Mouse (Mus musculus) midbrain, embryonic 13.5 days (tissue): ENCODE data around the gene Tuba1b. TPM values are rescaled to one million over a fixed set of nuclear protein-coding genes. Genes with fewer than 3 reads are reported as not detected.

Experiments used
- ATAC-seq: fragments of 200-750 bp; cut with Nextera tagmentation; 2 replicates; pipeline ENCODE4 v1.8.0; 2017; ENCODE audit warnings: mild to moderate bottlenecking, moderate TSS enrichment, moderate library complexity
- H3K27ac ChIP-seq: fragments of 300-500 bp; sonication (generic); 2 replicates; pipeline ENCODE4 v1.5.1; 2015; ENCODE audit warnings: inconsistent platforms, mild to moderate bottlenecking, moderate library complexity
- H3K27me3 ChIP-seq: fragments of 300-500 bp; sonication (generic); 2 replicates; pipeline ENCODE4 v1.6.1; 2015; ENCODE audit warnings: mild to moderate bottlenecking, inconsistent platforms
- H3K36me3 ChIP-seq: fragments of 300-500 bp; sonication (generic); 2 replicates; pipeline ENCODE4 v1.6.1; 2015; ENCODE audit warnings: mild to moderate bottlenecking, inconsistent platforms
- H3K4me1 ChIP-seq: fragments of 300-500 bp; sonication (generic); replicated peaks from 2 replicates; pipeline ENCODE4 v1.6.1; 2015; ENCODE audit warnings: inconsistent platforms
- H3K4me2 ChIP-seq: fragments of 300-500 bp; sonication (generic); replicated peaks from 2 replicates; pipeline ENCODE4 v1.6.1; 2015; ENCODE audit warnings: moderate library complexity, mild to moderate bottlenecking, inconsistent platforms
- H3K4me3 ChIP-seq: fragments of 300-500 bp; sonication (generic); replicated peaks from 2 replicates; pipeline ENCODE4 v1.5.1; 2015; ENCODE audit warnings: mild to moderate bottlenecking, inconsistent platforms
- H3K9ac ChIP-seq: fragments of 300-500 bp; sonication (generic); replicated peaks from 2 replicates; pipeline ENCODE4 v1.6.1; 2015; ENCODE audit warnings: mild to moderate bottlenecking, inconsistent platforms
- H3K9me3 ChIP-seq: fragments of 300-500 bp; sonication (generic); 2 replicates; pipeline ENCODE4 v1.6.1; 2016; ENCODE audit warnings: mild to moderate bottlenecking, inconsistent platforms
- WGBS: fragments of 180-500 bp; shearing (Covaris S2); methylation state at CpG from one replicate; pipeline ENCODE4 v1.1.7; 2015; 5-methylcytosine and 5-hydroxymethylcytosine counted together
- polyA plus RNA-seq: library from polyadenylated mRNA; unstranded; fragments of >200 nt; fragmentation: Nextera tagmentation; extraction: Ambion mirVana; gene quantifications from 2 replicates; pipeline ENCODE4 v1.2.1, GENCODE M21; 2015

Tuba1b gene
- polyA plus RNA-seq, 1 experiment from 2014 or later: 1,231 TPM

DNA sequence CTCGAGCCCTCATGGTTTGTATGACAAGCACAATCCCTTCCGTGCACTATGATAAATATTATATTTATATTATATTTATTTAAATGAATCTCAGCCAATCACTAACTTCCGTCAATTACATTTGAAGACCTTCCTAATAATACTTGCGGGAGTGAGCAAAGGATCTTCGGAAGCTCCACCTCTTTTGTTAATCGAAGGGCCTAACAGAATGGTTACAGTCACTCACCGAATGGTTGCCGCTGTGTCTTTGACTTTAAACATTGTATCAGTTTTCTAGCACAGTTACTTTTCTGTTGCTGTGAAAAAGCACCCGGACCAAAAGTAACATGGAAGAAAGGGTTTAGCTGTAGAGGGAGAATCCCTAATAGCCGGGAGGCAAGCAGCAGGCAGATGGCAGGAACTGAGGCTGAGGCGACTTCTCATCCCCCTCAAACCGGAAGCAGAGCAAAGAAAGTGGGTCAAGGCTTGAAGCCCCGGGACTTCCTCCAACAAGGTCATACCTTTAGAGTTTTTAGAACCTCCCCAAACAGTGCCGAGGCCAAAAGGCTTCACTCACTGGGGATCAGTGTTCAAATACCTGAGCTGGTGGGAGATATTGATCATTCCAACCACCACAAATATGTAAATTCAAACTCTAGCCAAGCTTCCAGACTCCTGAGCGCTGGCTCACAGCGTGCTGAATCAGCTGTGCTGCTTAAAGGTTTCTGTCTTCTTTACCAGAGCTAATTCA is 35.2 kb upstream of the Tuba1b start:
- peak overlapping the region; percentile 12 for H3K4me3 ChIP-seq
- H3K4me2 ChIP-seq: peak overlapping the region; percentile 58
- WGBS: 1% methylated on average over 16 of the region's 16 CpGs
- peak overlapping the region; percentile 99 for H3K27ac ChIP-seq
- peaks cover 69% of the 10 kb centered on the region for H3K4me1 ChIP-seq
- no peaks in the 10 kb centered on the region for H3K9me3 ChIP-seq
- H3K36me3 ChIP-seq: no peaks in the 10 kb centered on the region
- ATAC-seq: no peak
- H3K27me3 ChIP-seq: no peaks in the 10 kb centered on the region
- peak overlapping the region; percentile 72 for H3K9ac ChIP-seq

DNA sequence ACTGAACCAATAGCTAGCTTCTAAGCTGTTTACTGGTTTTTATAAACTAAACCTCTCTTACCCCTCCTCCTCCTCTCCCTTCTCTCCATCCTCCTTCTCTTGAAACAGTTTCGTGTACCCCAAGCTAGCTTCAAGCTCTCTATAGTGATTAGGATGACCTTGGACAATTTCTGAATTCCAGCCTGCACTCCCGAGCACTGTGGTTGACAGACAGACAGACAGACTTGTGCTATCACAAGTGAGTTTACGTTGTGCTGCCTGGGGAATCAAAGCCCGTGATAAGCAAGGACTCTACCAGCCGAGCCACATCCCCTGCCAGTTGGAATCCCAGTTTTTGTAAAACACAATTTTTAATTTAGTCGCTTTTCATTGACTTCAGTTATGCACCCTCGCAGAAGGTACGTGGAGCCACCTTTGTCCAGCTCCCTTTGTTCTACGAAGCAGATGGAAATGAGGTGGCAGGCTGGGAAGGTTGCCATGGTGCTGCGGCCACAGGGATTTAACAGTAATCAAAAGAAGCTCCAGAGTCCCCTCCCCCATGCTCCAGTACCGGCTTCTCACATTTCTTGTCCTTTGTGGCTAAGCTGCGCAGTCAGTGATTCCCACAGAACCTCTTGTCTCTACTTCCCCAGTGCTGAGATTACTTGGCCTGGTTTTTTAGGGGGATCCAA is 34.5 kb upstream of the Tuba1b start:
- ATAC-seq: peak; percentile 88
- peak overlapping the region; percentile 99 for H3K27ac ChIP-seq
- H3K9ac ChIP-seq: peak overlapping the region; percentile 72
- peaks cover 69% of the 10 kb centered on the region for H3K4me1 ChIP-seq
- H3K36me3 ChIP-seq: no peaks in the 10 kb centered on the region
- WGBS: 2% methylated on average over 12 of the region's 12 CpGs
- peak overlapping the region; percentile 12 for H3K4me3 ChIP-seq
- H3K4me2 ChIP-seq: peak overlapping the region; percentile 58
- no peaks in the 10 kb centered on the region for H3K27me3 ChIP-seq
- H3K9me3 ChIP-seq: peaks cover 2% of the 10 kb centered on the region

DNA sequence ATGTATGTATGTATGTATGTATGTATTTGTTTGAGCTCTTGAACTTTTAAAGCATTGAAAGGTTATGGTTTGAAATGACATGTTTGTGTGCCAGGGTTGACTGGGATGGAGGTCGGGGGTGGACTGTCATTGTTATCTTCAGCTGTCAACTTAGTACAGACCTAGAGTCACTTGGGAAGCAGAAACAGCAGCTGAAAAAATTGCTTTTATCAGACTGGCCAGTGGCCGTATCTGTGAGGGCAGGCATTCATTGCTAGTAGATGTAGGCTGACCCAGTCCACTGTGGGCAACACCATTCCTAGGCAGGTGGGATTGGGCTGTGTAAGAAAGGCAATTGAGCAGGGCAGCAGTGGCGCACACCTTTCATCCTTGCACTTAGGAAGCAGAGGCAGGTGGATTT is 25.2 kb upstream of the Tuba1b start:
- H3K4me3 ChIP-seq: no peak overlapping the region
- no peak overlapping the region for H3K9ac ChIP-seq
- no peak overlapping the region for H3K4me2 ChIP-seq
- no peak overlapping the region for H3K27ac ChIP-seq
- no peaks in the 10 kb centered on the region for H3K27me3 ChIP-seq
- no peak for ATAC-seq
- H3K36me3 ChIP-seq: no peaks in the 10 kb centered on the region
- 85% methylated on average over 3 of the region's 3 CpGs for WGBS
- peaks cover 13% of the 10 kb centered on the region for H3K4me1 ChIP-seq
- peaks cover 5% of the 10 kb centered on the region for H3K9me3 ChIP-seq

DNA sequence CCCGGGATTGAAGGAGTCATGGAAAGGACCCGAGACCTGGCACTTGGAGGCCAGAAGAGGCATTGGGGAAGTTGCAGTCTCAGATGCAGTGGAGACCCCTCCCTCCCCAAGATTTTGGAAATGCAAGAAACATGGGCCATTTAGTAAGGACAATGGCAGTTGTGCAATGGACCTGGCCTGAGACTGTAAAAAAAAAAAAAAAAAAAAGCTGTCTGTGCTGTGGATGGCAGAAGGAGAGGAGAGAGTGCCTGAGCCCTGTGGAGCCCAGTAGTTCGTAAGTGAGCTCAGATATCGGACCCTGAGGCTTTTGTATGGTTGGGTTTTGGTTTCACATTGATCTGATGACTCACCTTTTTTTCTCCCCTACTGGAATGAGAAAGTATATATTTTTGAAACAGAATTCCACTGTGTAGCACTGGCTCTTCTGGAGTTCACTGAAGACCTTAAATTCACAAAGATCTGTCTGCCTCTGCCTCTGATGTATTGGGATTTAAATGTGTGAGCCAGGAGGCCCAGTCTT is 24.6 kb upstream of the Tuba1b start:
- Histone ChIP-seq H3K36me3 (no peaks in the 10 kb centered on the region), H3K27me3 (no peaks in the 10 kb centered on the region), H3K4me2 (no peak overlapping the region), H3K27ac (no peak overlapping the region), H3K4me1 (peaks cover 13% of the 10 kb centered on the region), H3K9ac (no peak overlapping the region), H3K4me3 (no peak overlapping the region), H3K9me3 (peaks cover 4% of the 10 kb centered on the region)
- 88% methylated on average over 4 of the region's 4 CpGs for WGBS
- no peak for ATAC-seq

DNA sequence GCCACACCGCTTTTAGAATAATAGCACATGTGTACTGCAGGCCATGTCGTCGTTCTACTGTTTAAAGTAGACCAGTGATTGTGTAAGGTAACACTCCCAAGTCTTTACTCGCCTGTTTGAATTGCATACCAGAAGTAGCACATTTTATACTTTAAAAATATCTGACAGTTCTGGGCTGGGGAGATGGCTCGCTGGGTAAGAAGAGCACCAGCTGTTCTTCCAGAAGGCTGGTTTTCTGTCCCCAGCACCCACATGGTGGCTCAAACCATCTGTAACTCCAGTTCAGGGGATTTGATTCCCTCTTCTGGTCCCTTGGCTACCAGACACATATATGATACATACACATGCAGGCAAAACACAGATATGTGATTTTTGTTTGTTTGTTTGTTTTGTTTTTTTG is 23.1 kb upstream of the Tuba1b start:
- no peaks in the 10 kb centered on the region for H3K9me3 ChIP-seq

DNA sequence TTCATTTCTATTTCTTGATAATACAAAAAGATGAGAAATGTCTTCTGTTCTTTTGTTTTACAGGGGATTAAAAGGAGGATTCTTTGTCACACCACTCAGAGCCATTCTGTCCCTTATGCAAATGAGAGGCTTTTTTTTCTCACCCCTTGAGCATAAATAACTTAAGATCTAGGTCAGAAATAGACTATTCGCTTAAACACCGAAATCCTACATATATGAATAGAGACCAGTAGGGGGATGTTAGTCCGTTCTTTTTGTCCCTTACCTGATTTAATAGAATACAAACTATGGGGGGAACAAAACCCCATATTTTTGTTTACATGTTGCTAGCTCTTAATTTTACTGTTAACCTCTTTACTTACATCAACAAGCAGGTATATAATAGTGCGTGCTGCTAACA is 21.6 kb upstream of the Tuba1b start:
- Histone ChIP-seq H3K4me3 (no peak overlapping the region), H3K9me3 (no peaks in the 10 kb centered on the region), H3K4me2 (peak overlapping the region; percentile 70), H3K9ac (peak overlapping the region; percentile 100), H3K27me3 (no peaks in the 10 kb centered on the region), H3K27ac (peak overlapping the region; percentile 100), H3K36me3 (peaks cover 2% of the 10 kb centered on the region), H3K4me1 (peaks cover 15% of the 10 kb centered on the region)
- no peak for ATAC-seq
- 56% methylated on average over 4 of the region's 4 CpGs for WGBS

More for the DNA sequence above, 23.1 kb upstream of the Tuba1b start:
- Histone ChIP-seq H3K36me3 (no peaks in the 10 kb centered on the region), H3K4me1 (peaks cover 13% of the 10 kb centered on the region), H3K27ac (0 out of 2 replicates have a peak overlapping the region, but pooled peaks have one; percentile 100), H3K9ac (no peak overlapping the region), H3K27me3 (no peaks in the 10 kb centered on the region), H3K4me2 (no peak overlapping the region), H3K4me3 (no peak overlapping the region)
- ATAC-seq: no peak
- 91% methylated on average over 5 of the region's 5 CpGs for WGBS

DNA sequence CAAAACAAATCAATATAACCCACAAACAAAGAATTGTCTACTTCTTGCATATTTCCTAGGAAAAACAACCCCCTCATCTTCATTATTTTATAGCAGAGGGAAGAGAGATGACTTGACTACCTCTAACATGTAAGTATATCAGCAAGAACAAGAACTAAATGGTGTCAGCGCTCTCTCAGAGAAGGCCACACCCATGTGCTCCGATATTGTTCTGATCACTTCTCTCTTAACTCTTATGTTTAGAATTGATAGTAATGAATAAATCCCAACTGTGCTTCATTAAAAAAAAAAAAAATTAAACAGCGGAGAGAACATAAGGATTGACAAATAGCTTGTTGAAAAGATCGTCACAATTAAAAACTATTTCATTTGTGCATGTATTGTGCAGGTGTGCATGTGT is 21.0 kb upstream of the Tuba1b start:
- no peaks in the 10 kb centered on the region for H3K9me3 ChIP-seq
- no peak for ATAC-seq
- H3K4me3 ChIP-seq: peak overlapping the region; percentile 96
- WGBS: 47% methylated on average over 4 of the region's 4 CpGs
- peaks cover 4% of the 10 kb centered on the region for H3K36me3 ChIP-seq
- H3K9ac ChIP-seq: peak overlapping the region; percentile 100
- H3K4me2 ChIP-seq: peak overlapping the region; percentile 70
- H3K27ac ChIP-seq: peak overlapping the region; percentile 100
- peaks cover 17% of the 10 kb centered on the region for H3K4me1 ChIP-seq
- H3K27me3 ChIP-seq: no peaks in the 10 kb centered on the region

DNA sequence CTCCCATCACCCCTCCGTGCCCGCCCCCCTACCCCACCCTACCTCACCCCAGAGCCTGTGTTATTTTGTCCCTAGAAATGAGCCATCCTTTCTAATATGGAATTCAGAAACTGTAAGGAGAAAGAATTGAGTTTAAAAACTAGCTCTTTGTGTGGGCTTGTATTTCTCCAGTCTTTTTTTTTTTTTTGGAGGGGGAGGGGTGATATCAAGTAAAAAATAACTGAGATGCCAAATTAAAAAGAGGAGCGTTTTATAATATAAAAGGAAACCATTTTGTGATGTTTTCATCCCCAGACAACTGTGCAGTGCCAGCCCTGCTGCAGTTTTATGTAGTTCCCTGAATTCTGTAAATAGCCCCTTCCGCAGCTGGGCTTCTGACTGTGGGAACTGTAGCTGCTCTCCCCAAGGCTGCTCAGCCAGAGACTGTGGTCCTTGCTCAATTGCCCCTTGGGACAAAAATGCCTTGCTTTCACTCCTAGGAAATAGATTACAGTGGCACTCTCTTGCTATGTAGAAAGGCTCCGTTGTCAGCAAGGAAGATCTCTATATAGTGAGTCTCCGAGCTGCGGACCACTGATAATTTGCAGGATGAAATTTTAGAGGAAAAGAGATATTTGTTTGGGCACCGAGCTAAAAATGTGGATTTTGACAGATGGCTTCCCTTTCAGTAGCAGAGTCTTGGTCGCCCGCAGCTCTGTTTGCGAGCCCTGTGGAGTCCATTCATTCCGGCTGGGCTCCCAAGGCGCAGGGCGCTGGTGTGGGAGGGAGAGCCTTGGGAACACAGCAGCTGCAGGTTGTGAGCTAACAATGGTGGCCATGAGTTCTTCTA is 20.3 kb upstream of the Tuba1b start:
- Histone ChIP-seq H3K9ac (peak overlapping the region; percentile 100), H3K9me3 (no peaks in the 10 kb centered on the region), H3K4me3 (peak overlapping the region; percentile 96), H3K36me3 (peaks cover 6% of the 10 kb centered on the region), H3K27me3 (no peaks in the 10 kb centered on the region), H3K4me2 (peak overlapping the region; percentile 70), H3K27ac (peak overlapping the region; percentile 100), H3K4me1 (peaks cover 19% of the 10 kb centered on the region)
- WGBS: 6% methylated on average over 14 of the region's 14 CpGs
- ATAC-seq: 0 out of 2 replicates have a peak, but pooled peaks have one; percentile 14

DNA sequence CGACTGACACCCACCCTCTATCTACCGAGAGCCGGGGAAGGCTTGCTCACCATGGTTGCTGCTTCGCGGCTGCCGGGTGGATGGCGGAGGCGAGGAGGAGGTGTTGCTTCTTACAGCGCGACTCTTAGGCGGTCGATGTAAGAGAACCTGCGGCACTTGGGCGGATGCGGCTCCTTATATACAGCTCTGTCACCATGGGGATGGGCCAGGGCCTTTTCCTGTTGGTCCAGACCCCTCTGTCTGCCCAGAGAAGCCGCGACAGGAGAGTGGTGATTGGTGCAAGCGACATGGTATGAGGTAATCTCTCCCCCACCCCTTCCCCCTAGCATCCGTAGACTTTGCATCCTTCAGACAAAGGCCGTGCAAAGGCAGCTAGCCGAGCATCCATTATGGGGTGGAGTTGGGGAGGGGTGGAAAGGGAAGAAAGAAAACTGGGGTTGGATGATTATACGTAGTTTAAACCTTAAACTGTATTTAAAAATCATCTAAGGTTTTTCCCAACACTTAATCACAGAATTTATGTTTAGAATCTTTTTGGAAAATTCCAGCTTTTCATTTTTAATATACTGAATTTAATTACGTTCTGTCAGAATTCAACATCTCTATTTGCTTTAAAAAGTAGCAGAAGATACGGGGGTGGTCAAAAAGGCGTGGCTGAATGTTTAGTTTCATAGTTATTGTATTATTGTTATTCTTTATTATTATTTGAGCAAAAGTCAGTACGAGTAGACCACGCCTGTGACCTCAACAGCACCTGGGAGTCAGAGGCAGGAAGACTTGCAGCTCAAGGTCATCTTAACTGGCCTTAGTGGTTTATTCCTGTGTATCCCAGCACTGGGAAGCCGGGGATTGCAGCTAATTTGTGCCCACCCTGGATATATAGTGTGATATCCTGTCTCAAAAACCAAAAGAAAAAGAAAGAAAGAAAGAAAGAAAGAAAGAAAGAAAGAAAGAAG is 19.3 kb upstream of the Tuba1b start, which contains the start of the genes Gm49450 and Tuba1a:
Gene Gm49450, minus strand, starts transcription at position 151 of the 956 bp plus-strand sequence.
Gene Tuba1a, minus strand, starts transcription at position 303 of the 956 bp plus-strand sequence.
- H3K9ac ChIP-seq: peak within 1 kb of the TSS; percentile 100
- H3K9me3 ChIP-seq: no peaks in the 10 kb centered on the region
- H3K4me2 ChIP-seq: peak within 1 kb of the TSS; percentile 70
- ATAC-seq: peak; percentile 99
- H3K4me3 ChIP-seq: peak within 1 kb of the TSS; percentile 96
- H3K27me3 ChIP-seq: no peaks in the 10 kb centered on the region
- H3K36me3 ChIP-seq: peaks cover 14% of the 10 kb centered on the region
- peak within 1 kb of the TSS; percentile 100 for H3K27ac ChIP-seq
- WGBS: under 1% methylated on average over 28 of the region's 28 CpGs
- H3K4me1 ChIP-seq: peaks cover 28% of the 10 kb centered on the region

DNA sequence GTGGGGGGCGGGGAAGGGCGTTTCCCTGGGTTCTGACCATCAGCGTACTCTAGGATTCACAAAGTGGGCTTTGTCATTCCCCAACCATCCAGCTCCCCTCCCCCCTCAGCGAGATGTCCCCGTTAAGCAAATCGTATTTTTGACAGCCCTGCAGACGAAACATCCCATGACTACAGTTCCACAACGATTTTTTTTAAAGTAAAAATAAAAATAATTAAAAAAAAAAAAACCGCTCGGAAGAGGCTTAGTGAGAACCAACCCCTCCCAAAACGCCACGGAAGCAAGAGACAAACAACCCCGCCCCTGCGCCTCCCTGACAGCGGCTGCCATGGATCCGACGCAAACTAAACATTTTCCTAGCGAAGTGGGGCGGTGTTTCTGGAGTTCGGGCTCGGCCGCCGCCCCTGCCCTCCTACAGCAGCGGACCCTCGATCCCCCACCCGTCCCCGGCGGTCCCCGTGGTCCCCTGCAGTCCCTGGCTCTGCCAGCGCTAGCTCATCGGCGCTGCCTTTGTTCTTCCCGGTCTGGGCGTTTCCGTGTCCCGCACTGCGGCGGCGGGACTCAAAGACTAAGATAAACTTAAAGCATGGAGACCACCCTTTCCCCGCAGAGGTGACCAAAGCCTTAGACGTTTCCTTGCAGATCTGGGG is 18.5 kb upstream of the Tuba1b start:
- Histone ChIP-seq H3K4me3 (peak overlapping the region; percentile 96), H3K27me3 (no peaks in the 10 kb centered on the region), H3K4me1 (peaks cover 35% of the 10 kb centered on the region), H3K4me2 (0 out of 2 replicates have a peak overlapping the region, but pooled peaks have one; percentile 17), H3K9me3 (no peaks in the 10 kb centered on the region), H3K9ac (peak overlapping the region; percentile 100), H3K36me3 (peaks cover 14% of the 10 kb centered on the region), H3K27ac (peak overlapping the region; percentile 100)
- WGBS: under 1% methylated on average over 41 of the region's 41 CpGs
- ATAC-seq: peak; percentile 73
